Mouse (Mus musculus): Measurements from ENCODE around the gene Gid8.

The Gid8 gene

DNA sequence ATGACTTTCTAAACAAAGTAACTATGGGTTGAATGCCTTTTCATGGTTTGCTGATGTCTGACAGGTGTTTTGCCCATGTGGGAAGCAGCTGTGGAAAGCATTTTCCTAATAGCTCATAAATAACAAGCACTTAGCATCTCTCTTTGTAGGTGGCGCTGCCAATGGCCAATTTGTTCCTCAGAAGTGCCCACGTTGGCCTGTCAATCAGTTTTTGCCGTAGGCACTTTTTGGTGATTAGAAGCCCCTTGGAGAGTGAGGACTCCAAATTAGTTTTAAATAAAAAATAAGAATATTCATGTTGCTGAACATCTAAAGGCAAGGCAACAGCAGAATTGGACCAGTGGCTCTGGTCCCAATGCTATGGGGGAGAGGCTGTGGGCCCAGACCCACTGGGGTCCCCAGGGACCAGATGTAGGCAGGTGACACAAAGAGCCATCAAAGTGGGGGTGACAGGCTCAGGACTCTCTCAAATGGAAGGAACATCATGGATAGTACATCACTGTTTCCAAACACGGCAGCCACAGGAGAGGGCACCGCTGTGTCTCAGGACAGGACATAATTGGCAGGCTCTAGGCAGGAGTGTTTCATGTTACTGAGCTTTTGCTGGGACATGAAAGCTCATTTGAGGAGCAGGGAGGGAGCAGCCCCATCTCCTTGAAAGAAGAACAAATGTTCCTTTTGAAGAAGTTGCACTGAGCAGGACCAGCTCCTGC is 45.2 kb downstream of the Gid8 start:
- DNase-seq: no peak

DNA sequence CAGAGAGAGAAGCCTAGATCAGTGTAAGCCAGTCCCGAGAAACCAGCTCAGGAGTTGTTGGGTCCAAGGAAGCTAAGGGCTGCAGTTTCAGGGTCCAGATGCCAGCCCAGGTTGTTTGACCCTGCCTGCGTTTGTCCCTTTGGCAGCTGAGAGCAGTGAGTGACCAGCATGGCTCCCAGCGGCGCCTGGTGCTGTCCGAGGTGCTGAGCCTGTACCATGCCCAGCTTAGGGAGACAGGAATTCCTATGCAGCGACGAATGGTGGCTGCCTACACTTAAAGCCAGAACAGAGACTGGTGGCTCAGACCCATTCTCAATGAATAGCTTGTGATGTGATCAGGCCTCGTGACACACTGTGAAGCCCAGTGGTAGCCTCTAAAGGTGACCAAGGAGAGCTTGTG is 46.0 kb downstream of the Gid8 start:
- peak; percentile 69 for DNase-seq

DNA sequence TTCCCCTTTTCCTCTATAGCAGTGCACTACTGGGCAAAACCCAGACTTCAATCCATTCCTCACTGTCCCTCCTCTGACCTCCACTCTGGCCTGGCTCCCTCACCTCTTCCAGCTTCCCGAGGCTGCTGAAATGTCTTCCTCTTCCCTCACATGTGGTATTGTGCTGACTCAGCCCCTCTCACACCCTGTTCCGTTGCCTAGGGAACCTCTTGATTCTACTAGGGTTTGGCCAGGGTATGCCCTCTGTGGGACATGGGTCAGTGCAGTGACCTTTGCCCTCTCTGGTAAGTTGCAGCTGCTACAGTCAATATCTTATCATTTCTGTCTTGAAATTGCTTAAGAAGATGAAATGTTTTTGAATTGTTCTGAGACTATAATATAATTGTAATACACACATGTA is 46.9 kb downstream of the Gid8 start:
- DNase-seq: no peak

DNA sequence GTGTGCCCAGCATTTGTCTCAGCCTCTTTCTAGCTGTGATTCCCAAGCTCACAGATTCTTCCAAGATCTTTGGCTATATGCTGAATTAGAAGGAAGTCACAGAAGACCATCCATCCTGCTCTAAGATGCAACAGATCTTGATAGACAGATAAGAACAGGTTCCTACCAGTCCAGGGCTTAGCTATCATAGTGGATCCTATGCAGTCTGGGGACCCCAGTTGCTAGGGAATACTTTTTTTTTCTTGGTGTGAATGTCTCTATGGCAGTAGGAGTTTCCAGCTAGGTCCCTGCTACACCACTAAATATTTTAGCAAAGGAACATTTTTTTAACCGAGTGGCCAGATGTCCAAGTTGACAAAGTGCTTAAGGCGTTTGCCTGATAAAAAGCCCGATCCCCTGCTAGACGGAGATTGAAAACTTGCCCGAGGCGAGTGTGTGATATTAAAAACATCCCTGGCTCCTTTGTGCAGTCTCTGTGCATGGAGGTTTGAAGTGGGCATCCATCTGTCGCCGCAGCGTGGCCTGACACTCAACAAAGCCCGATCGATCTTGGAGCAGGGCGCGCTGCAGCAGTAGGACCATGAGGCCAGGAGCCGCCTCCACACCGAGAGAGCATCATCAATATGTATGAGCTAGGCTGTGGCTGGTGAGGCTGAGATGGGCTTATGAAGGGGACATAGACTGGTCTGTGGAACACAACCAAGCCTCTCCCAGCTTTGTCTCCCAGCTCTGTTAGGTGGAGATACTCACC is 48.8 kb downstream of the Gid8 start:
- no peak for DNase-seq

DNA sequence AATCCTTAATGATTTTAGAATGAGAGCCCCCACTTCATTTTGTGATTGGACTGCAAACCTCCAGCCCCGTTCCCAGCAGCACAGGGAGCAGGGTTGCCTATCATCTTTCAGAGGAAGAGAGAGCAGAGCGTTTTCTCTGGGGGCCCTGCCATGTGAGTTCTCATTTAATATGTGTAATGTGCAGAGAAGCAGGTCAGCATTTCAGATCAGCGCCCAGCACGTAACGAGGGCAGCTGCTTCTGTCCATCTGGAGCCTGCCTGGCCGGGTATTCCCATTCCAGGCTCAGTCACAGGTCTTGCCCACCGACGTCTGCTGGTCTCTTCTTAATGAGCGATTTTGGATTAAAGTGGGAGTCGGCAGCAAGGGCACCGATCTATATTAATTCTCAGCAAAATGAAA is 55.1 kb downstream of the Gid8 start:
- DNase-seq: no peak

DNA sequence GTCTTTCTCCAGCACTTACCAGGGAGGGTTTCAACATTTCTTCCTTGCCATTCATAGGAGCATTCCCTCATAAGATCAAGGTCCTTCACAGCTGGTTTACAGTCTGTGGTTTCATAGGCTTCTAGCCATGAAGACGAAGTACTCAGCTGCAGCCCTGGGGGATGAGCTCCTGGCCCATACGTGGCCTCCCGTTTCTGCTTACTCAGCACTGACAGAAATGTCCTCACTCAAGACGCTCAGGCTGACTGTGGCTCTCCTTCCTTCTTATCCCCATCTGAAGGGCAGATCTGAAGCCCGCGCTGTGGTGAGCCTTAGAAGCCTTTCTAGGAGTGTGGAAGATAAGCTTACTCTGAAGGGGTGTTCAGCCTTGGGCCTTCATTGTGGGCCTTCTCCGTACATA is 55.8 kb downstream of the Gid8 start:
- DNase-seq: no peak
